14 mouse cellular contexts compared by ENCODE assay signal in genomic region chr17:43366486-43366885, GRCm38 (mm10). TPM values are rescaled to one million over a fixed set of nuclear protein-coding genes. Genes with fewer than 3 reads are reported as not detected.
DNase-seq lines count a peak whose midpoint lies in the region; ATAC-seq and TF ChIP-seq lines count a peak whose summit lies in the region.
"Had no signal": no experiment of that assay in that cellular context is flagged by ENCODE, and none has a peak within 500 bp of the region (broad histone marks: within the 10 kb centered on the region; RNA-seq: fewer than 3 reads in every experiment).

No protein-coding gene starts in this region.

- 69% methylated on average over 9 of the region's 9 CpGs for WGBS in liver, adult 2 months
- WGBS in liver, embryonic 11.5 days = 52% methylated on average over 9 of the region's 9 CpGs
- WGBS in stomach, postnatal 0 days = 65% methylated on average over 9 of the region's 9 CpGs
- 68% methylated on average over 9 of the region's 9 CpGs for WGBS in forebrain, embryonic 16.5 days

- H3K4me3 ChIP-seq in liver, adult 2 months (ENCODE audit: insufficient read depth, low read depth, low read length) = no peak overlapping the region
- H3K4me3 ChIP-seq in liver, embryonic 11.5 days (ENCODE audit: low read depth, low read length) = no peak overlapping the region
- no peak overlapping the region for H3K4me3 ChIP-seq in stomach, postnatal 0 days (ENCODE audit: low read depth, low read length)
- H3K4me3 ChIP-seq in forebrain, embryonic 16.5 days (replicated peaks; ENCODE audit: low read length) = no peak overlapping the region
- H3K4me3 ChIP-seq: hindbrain, embryonic 15.5 days; liver, embryonic 15.5 days had no signal

- DNase-seq in adrenal gland, adult 2 months = peak; percentile 44
- no peak for DNase-seq in adrenal gland, adult 8-10 months
- peak; percentile 12 for DNase-seq in liver, adult 2 months (ENCODE audit: extremely low read depth, low read depth, low spot score)
- no peak for DNase-seq in liver, embryonic 11.5 days (ENCODE audit: low spot score)
- DNase-seq in kidney, postnatal 14 days = peak; percentile 70
- DNase-seq in stomach, postnatal 0 days (ENCODE audit: low spot score) = no peak
- no peak for DNase-seq in cerebellum, adult 8-10 months
- DNase-seq: layer of hippocampus, postnatal 36 days had no signal

- H3K36me3 ChIP-seq in liver, adult 2 months (ENCODE audit: control insufficient read depth, insufficient read depth, low read length) = no peaks in the 10 kb centered on the region
- H3K36me3 ChIP-seq in liver, embryonic 11.5 days (ENCODE audit: control insufficient read depth, insufficient read depth, low read length) = no peaks in the 10 kb centered on the region
- H3K36me3 ChIP-seq in stomach, postnatal 0 days (ENCODE audit: control insufficient read depth, insufficient read depth, low read length) = no peaks in the 10 kb centered on the region
- H3K36me3 ChIP-seq in forebrain, embryonic 16.5 days (ENCODE audit: control insufficient read depth, insufficient read depth) = no peaks in the 10 kb centered on the region
- H3K36me3 ChIP-seq: hindbrain, embryonic 15.5 days; liver, embryonic 15.5 days had no signal

- H3K9ac ChIP-seq in liver, adult 2 months (ENCODE audit: low read depth, low read length) = no peak overlapping the region
- no peak overlapping the region for H3K9ac ChIP-seq in liver, embryonic 11.5 days (ENCODE audit: low read depth, low read length)
- H3K9ac ChIP-seq in stomach, postnatal 0 days (ENCODE audit: low read length) = no peak overlapping the region
- no peak overlapping the region for H3K9ac ChIP-seq in forebrain, embryonic 16.5 days (replicated peaks; ENCODE audit: low read depth, low read length)
- H3K9ac ChIP-seq: hindbrain, embryonic 15.5 days; liver, embryonic 15.5 days had no signal

- no peaks in the 10 kb centered on the region for H3K9me3 ChIP-seq in liver, embryonic 11.5 days (ENCODE audit: control insufficient read depth, low read length)
- no peaks in the 10 kb centered on the region for H3K9me3 ChIP-seq in stomach, postnatal 0 days (ENCODE audit: control insufficient read depth, low read length)
- no peaks in the 10 kb centered on the region for H3K9me3 ChIP-seq in forebrain, embryonic 16.5 days (ENCODE audit: control insufficient read depth, low read length)
- H3K9me3 ChIP-seq: hindbrain, embryonic 15.5 days; liver, embryonic 15.5 days had no signal

- H3K79me2 ChIP-seq in liver, adult 2 months (ENCODE audit: control insufficient read depth, insufficient read depth, low read length) = no peaks in the 10 kb centered on the region

- peak overlapping the region; percentile 47 for H3K27ac ChIP-seq in liver, adult 2 months (replicated peaks; ENCODE audit: insufficient read depth, low read depth, low read length)
- no peak overlapping the region for H3K27ac ChIP-seq in liver, embryonic 11.5 days (ENCODE audit: low read depth, low read length)
- no peak overlapping the region for H3K27ac ChIP-seq in stomach, postnatal 0 days (replicated peaks)
- no peak overlapping the region for H3K27ac ChIP-seq in forebrain, embryonic 16.5 days (ENCODE audit: low read length)
- H3K27ac ChIP-seq: hindbrain, embryonic 15.5 days; liver, embryonic 15.5 days had no signal

- H3K4me2 ChIP-seq in liver, embryonic 11.5 days = no peak overlapping the region
- H3K4me2 ChIP-seq in stomach, postnatal 0 days (replicated peaks; ENCODE audit: low read depth) = no peak overlapping the region
- H3K4me2 ChIP-seq in forebrain, embryonic 16.5 days (ENCODE audit: low read length) = no peak overlapping the region
- H3K4me2 ChIP-seq: hindbrain, embryonic 15.5 days; liver, embryonic 15.5 days had no signal

- TF ChIP-seq CTCF in liver, adult 2 months (IDR thresholded peaks at IDR 0.05; ENCODE audit: low read depth, low read length) = no peak
- 0 out of 2 replicates have a peak, but pooled peaks have one; percentile 3 for TF ChIP-seq CTCF in stomach, postnatal 0 days (IDR thresholded peaks at IDR 0.05; ENCODE audit: low read depth)

- H3K4me1 ChIP-seq in liver, adult 2 months (ENCODE audit: control insufficient read depth, insufficient read depth, low read length) = peaks cover 1% of the 10 kb centered on the region; the same call in 1 of the 2 replicates
- no peaks in the 10 kb centered on the region for H3K4me1 ChIP-seq in liver, embryonic 11.5 days (replicated peaks; ENCODE audit: control insufficient read depth, insufficient read depth, low read length)
- no peaks in the 10 kb centered on the region for H3K4me1 ChIP-seq in stomach, postnatal 0 days (replicated peaks; ENCODE audit: control insufficient read depth, insufficient read depth)
- H3K4me1 ChIP-seq in forebrain, embryonic 16.5 days (replicated peaks; ENCODE audit: control insufficient read depth, insufficient read depth, low read length) = no peaks in the 10 kb centered on the region
- H3K4me1 ChIP-seq: liver, embryonic 15.5 days had no signal

- ATAC-seq in liver, embryonic 11.5 days (replicated peaks; ENCODE audit: low FRiP score) = no peak
- ATAC-seq in stomach, postnatal 0 days (ENCODE audit: low FRiP score, low TSS enrichment) = no peak
- no peak for ATAC-seq in forebrain, embryonic 16.5 days
- ATAC-seq: forebrain, embryonic 14.5 days had no signal

- no peak for TF ChIP-seq POLR2A in liver, adult 2 months (IDR thresholded peaks at IDR 0.05; ENCODE audit: extremely low read depth, insufficient read depth, low read length)

- H3K27me3 ChIP-seq in liver, adult 2 months (ENCODE audit: control insufficient read depth, insufficient read depth, low read length) = no peaks in the 10 kb centered on the region
- H3K27me3 ChIP-seq in liver, embryonic 11.5 days (replicated peaks; ENCODE audit: control insufficient read depth, insufficient read depth, low read length) = peaks cover 1% of the 10 kb centered on the region
- H3K27me3 ChIP-seq in stomach, postnatal 0 days (ENCODE audit: control insufficient read depth, insufficient read depth, low read length) = no peaks in the 10 kb centered on the region
- no peaks in the 10 kb centered on the region for H3K27me3 ChIP-seq in forebrain, embryonic 16.5 days (replicated peaks; ENCODE audit: control insufficient read depth, insufficient read depth, low read length)
- H3K27me3 ChIP-seq: hindbrain, embryonic 15.5 days had no signal

- no peak for TF ChIP-seq EP300 in stomach, postnatal 0 days (optimal IDR thresholded peaks at IDR 0.05)

RNA-seq across cellular contexts. Expression of gene Adgrf5, which starts 6.2 kb away (rescaled TPM):
- 10 to 100 TPM; 80.9 to 96.7 TPM for total RNA-seq in adrenal gland, adult 2 months (2021)
- 8.4 and 10.6 TPM in 2 replicates for polyA plus RNA-seq in adrenal gland, adult 2 months (2012; rRNA removed)
- 100 to 1,000 TPM in 2 of 4 experiments, 10 to 100 TPM in 2; 79.8 to 113 (median 100) TPM for total RNA-seq in adrenal gland, adult 8-10 months (2022)
- 25.8 and 29.6 TPM in 2 replicates for total RNA-seq in liver, adult 2 months (2014; rRNA removed)
- polyA plus RNA-seq in liver, adult 2 months (2012; rRNA removed) = 4.7 and 6.0 TPM in 2 replicates
- 9.3 and 9.4 TPM in 2 replicates for polyA plus RNA-seq in liver, embryonic 11.5 days (2014; fragmentation: Nextera tagmentation; extraction: Ambion mirVana)
- polyA plus RNA-seq in stomach, postnatal 0 days (2015; fragmentation: Nextera tagmentation; extraction: Ambion mirVana) = 3.2 and 3.6 TPM in 2 replicates
- polyA plus RNA-seq in forebrain, embryonic 16.5 days (2015; fragmentation: Nextera tagmentation; extraction: Ambion mirVana) = 8.4 and 10.1 TPM in 2 replicates
- total RNA-seq: MEL; monocyte, adult 5-6 weeks had no signal

Comparison
In these comparisons a context has a peak if more than half of its experiments do, and no peak if none do; other contexts are left out.
1. DNase-seq: peak in adrenal gland, adult 2 months (single experiment), liver, adult 2 months (single experiment) and kidney, postnatal 14 days (single experiment); none in adrenal gland, adult 8-10 months (single experiment), liver, embryonic 11.5 days (single experiment), stomach, postnatal 0 days (single experiment) and cerebellum, adult 8-10 months (single experiment).